Comparison of ENCODE assay signal across 8 mouse cellular contexts in the genomic region with DNA sequence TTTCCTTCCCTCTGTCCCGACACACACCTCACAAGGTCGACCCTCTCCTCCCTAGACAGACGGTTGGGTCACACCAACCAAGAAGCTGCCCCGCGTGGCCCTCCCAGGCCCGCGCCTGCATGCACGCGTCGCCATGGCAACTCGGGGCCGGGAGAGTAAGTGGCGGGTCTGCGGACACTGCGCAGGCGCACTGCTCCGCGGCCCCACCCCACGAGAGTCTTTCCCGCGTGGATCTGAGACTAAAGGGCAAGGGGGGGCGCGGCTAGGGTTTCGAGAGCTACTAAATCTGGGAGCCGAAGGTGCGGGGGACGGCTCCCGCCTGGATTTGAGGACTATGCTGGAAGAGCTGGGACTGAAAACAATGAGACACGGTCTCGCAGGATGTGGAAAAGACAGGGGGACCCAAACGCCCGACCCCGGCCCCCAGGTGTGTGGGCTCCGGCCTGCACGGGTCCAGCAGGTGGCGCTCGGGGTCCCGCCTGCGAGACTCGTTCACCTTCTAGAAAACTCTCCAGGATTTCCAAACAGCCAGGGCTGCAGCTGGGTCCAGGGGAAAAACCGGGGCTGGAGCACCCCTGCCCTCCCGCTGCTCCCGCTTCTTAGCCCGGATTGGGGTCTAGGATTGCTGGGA. TPM values are rescaled to one million over a fixed set of nuclear protein-coding genes. Genes with fewer than 3 reads are reported as not detected.
DNase-seq lines count a peak whose midpoint lies in the region; ATAC-seq and TF ChIP-seq lines count a peak whose summit lies in the region.

No protein-coding gene starts in this region.

- H3K27me3 ChIP-seq in hindbrain, embryonic 13.5 days, result no peaks in the 10 kb centered on the region; the same call in 1 of the 2 replicates

- peak overlapping the region; percentile 77 for H3K4me2 ChIP-seq in hindbrain, embryonic 13.5 days

- peak; percentile 76 for ATAC-seq in hindbrain, embryonic 13.5 days (ENCODE audit: low FRiP score)

- peak overlapping the region; percentile 94 for H3K27ac ChIP-seq in hindbrain, embryonic 13.5 days
- H3K27ac ChIP-seq in left cerebral cortex, adult 2 months, result peak overlapping the region; percentile 83

- under 1% methylated on average over 44 of the region's 44 CpGs for WGBS in hindbrain, embryonic 13.5 days

- DNase-seq in Muller cell, postnatal 12 days (ENCODE audit: inconsistent ontology term), result peak; percentile 75
- DNase-seq in cerebellum, postnatal 14 days, result peak; percentile 87 to 93
- DNase-seq in frontal cortex, postnatal 25 days (ENCODE audit: low spot score in 2 of 2), result peak; percentile 63 to 75
- DNase-seq in left cerebral cortex, adult 2 months (ENCODE audit: extremely low spot score in 1 of 2, low spot score in 2 of 2), result peak; percentile 81 to 86
- peak; percentile 84 to 90 for DNase-seq in lung, postnatal 4 days
- peak; percentile 72 to 79 for DNase-seq in right cerebral cortex, adult 2 months (ENCODE audit: low spot score in 2 of 2)
- DNase-seq in urinary bladder, postnatal 14 days (ENCODE audit: low spot score), result peak; percentile 80

- peak overlapping the region; percentile 75 for H3K9ac ChIP-seq in hindbrain, embryonic 13.5 days

- H3K4me3 ChIP-seq in hindbrain, embryonic 13.5 days, result peak overlapping the region; percentile 46
- H3K4me3 ChIP-seq in left cerebral cortex, adult 2 months, result peak overlapping the region; percentile 58

- TF ChIP-seq CTCF in left cerebral cortex, adult 2 months (IDR thresholded peaks at IDR 0.05), result peak; percentile 56

- H3K36me3 ChIP-seq in hindbrain, embryonic 13.5 days, result no peaks in the 10 kb centered on the region

- H3K4me1 ChIP-seq in hindbrain, embryonic 13.5 days (replicated peaks), result peaks cover 66% of the 10 kb centered on the region

- H3K9me3 ChIP-seq in hindbrain, embryonic 13.5 days, result no peaks in the 10 kb centered on the region

- intact Hi-C loops in left cerebral cortex, adult 2 months (cut with DNase I), result no loop called here

RNA-seq across cellular contexts. Expression of a gene that starts 2.4 kb away (rescaled TPM):
- 2.1 and 2.7 TPM in 2 replicates for polyA plus RNA-seq in hindbrain, embryonic 13.5 days (2015; fragmentation: Nextera tagmentation; extraction: Ambion mirVana)
- total RNA-seq in left cerebral cortex, adult 2 months (2021), result 1 to 10 TPM; 2.7 to 3.7 TPM

RNA-seq across cellular contexts. Expression of a gene that starts 13.5 kb away (rescaled TPM):
- polyA plus RNA-seq in hindbrain, embryonic 13.5 days (2015; fragmentation: Nextera tagmentation; extraction: Ambion mirVana), result 90.1 and 92.0 TPM in 2 replicates
- total RNA-seq in left cerebral cortex, adult 2 months (2021), result 10 to 100 TPM; 46.6 to 63.0 TPM

RNA-seq across cellular contexts. Expression of a gene that starts 33.5 kb away (rescaled TPM):
- 23.0 and 24.2 TPM in 2 replicates for polyA plus RNA-seq in hindbrain, embryonic 13.5 days (2015; fragmentation: Nextera tagmentation; extraction: Ambion mirVana)
- 10 to 100 TPM in 1 of 2 experiments, 1 to 10 TPM in 1; 7.6 to 10.5 TPM for total RNA-seq in left cerebral cortex, adult 2 months (2021)

RNA-seq across cellular contexts. Expression of a gene that starts 33.6 kb away (rescaled TPM):
- polyA plus RNA-seq in hindbrain, embryonic 13.5 days (2015; fragmentation: Nextera tagmentation; extraction: Ambion mirVana), result 76.3 and 78.1 TPM in 2 replicates
- 10 to 100 TPM; 23.7 TPM for total RNA-seq in left cerebral cortex, adult 2 months (2021)

RNA-seq across cellular contexts. Expression of a gene that starts 59.2 kb away (rescaled TPM):
- polyA plus RNA-seq in hindbrain, embryonic 13.5 days (2015; fragmentation: Nextera tagmentation; extraction: Ambion mirVana), result 27.6 and 29.7 TPM in 2 replicates
- 100 to 1,000 TPM; 411 to 429 TPM for total RNA-seq in left cerebral cortex, adult 2 months (2021)

Comparison
In these comparisons a context has a peak if more than half of its experiments do, and no peak if none do; other contexts are left out.
1. Peak in every context shown above with its lines: DNase-seq, ATAC-seq, H3K4me3 ChIP-seq and H3K27ac ChIP-seq.